Mouse (Mus musculus) cerebellum, adult 18-20 months (tissue): ENCODE data around the gene Pard6a.
A peak's percentile ranks its signal among the peaks of the same experiment; 100 is the strongest.

Source experiments
- DNase-seq, 2 experiments: peaks; one replicate each; pipeline ENCODE4 v3.0.0; 2021

Pard6a gene

DNA sequence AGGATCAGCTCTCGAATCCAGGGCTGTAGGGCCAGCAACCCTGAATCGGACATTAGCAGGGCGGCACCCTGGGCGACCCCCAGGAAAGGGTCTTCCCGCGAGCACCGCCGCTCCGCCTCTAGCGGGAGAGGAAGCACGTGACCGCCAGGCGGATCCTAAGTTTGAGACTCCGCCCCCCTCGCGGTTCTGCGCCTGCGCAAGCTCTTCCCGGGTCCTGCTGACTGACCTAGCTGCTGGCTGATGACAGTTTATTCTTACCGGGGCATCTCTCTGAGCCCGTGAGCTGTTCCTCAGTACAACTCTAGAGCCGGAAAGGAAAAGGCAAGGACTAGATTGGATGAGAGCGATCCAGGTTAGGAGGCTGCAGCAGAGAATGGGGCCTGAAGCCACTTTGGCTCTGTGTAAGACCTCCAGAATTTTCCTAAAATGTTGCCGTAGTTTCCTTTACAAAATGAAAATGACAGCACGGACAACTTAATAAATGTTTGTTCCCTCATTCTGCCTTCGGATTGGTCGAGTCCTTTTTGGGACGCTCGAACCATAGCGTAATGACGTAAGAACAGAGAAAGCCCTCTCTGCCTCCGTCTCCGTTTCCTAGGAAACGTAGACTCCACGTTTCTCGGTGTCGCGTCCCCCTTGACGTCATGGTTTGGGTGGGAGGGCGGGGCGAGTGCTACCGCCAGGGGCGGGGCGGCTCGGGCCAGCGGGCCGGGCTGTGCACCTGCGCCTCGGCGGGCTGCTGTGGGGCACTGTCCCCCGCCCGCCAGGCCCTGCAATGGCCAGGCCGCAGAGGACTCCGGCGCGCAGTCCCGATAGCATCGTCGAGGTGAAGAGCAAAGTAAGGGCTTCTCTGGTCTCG lies at the start of gene Pard6a, which contains the start of gene Acd:
Gene Pard6a, plus strand, starts transcription at position 183 of the 859 bp plus-strand sequence.
Gene Acd, minus strand, starts transcription at position 137 of the 859 bp plus-strand sequence.
- DNase-seq = peak; percentile 95 to 97

DNA sequence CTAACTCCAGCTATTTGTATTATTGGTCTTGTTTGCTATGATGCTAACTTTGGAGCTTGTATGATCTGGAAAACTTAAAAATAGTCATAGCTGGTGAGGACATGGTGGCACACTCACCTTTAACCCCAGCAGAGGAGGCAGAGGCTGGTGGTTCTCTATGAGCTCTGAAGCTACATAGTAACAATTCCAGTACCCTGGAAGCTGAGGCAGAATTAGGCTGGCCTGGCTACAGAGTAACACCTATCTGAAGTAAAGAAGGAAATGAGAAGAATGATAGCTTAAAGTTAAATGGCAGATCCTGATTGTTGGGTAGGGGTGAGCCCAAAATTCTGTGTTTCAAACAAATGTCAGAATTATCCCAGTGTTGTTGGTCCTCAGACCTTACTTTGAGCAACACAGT lies 43.3 kb upstream of the Pard6a start:
- no peak for DNase-seq

- peak; percentile 31 to 39 for DNase-seq
Measured at GRCm38 (mm10) chr8:105661167-105661566, 39.8 kb upstream of the Pard6a start.

- DNase-seq = no peak
Measured at GRCm38 (mm10) chr8:105677891-105678290, 23.1 kb upstream of the Pard6a start.

DNA sequence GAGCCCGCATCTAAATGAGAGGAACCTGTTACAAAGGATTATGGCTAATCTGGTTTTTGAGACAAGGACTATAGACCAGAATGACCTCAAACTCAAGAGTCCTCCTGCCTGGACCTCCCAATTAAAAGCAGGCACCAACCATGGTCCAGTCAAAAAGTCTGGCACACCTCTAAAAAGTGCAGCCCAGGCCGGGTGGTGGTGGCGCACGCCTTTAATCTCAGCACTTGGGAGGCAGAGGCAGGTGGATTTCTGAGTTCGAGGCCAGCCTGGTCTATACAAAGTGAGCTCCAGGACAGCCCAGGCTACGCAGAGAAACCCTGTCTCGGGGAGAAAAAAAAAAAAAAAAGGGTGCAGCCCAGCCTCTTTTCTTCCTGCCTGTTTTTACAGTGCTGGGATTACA lies 15.6 kb upstream of the Pard6a start:
- DNase-seq = no peak

DNA sequence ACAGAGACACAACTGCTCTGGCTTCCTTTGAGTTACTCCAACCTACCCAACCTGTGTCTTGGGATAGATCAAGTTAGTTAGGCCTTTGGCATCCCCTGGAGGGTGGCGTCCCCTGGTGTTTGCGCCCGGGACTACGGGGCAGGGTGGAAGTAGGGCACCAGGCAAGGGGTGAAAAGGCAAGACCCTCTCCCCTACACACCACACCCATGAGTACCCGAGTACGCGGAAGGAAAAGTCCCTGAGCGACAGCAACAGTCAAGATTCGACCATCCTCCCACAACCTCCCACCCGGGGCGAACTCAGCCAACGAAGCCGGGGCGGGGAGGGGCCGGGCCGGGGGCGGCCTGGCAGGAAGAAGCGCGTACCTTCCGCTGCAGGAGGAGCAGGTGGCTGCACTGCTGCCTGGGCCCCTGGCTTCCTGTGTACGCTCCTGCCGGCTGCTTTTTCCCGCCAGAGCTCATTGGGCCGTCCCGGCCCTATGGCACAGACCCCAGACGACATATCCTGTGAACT lies 15.1 kb upstream of the Pard6a start, which contains the start of gene Carmil2:
Gene Carmil2, plus strand, starts transcription at position 479 of the 513 bp plus-strand sequence.
- peak; percentile 42 to 54 for DNase-seq

DNA sequence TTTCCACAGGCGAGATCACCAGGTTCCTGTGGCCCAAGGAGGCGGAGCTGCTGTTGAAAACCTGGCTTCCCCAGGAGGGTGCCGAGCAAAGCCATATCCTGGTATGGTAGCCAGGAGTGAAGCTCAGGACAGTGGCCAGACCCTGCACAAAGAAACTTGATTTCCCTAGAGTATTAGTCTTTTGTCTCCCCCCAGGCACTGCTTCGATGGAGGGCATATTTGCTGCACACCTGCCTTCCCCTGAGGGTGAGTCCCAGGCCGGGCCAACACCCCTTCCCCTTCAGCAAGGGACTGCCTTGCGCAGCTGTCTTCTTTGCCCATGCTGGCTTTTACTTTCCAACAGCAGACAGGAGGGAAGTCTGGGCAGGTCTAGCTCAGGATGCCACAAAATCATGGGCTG lies 14.4 kb upstream of the Pard6a start:
- no peak for DNase-seq

DNA sequence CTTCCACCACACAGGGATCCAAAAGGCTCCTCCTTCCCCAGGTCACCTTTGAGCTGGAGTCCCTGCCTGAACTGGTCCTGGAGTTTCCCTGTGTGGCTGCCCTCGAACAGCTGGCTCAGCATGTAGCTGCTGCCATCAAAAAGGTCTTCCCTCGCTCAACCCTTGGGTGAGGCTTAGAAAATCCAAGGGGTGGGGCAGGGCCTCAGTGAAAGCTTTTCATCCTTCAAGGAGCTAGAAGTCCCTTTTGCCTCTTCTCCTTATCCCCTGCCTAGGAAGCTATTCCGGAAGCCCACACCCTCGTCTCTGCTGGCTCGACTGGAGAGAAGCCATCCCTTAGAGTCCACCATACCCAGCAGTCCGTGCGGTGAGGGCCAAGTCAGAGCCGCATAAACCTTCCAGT lies 13.4 kb upstream of the Pard6a start:
- no peak for DNase-seq

- DNase-seq = no peak
Measured at GRCm38 (mm10) chr8:105688242-105688752, 12.7 kb upstream of the Pard6a start.

- DNase-seq = no peak
Measured at GRCm38 (mm10) chr8:105689256-105689982, 11.5 kb upstream of the Pard6a start.

DNA sequence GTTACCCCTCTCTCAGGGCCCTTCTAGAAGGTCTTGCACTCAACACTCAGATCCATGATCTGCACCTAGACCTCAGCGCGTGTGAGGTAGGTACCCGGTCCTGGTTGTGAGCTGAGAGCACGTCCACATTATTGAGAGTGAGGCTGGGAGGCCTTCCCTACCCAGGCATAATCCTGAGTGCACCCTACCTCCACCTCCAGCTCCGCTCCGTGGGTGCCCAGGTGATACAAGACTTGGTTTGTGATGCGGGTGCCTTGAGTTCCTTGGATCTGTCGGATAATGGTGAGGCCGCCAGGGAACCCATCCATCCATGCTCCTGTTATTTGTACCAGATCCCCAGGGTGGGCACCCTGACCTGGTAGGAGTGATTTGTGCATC lies 11.0 kb upstream of the Pard6a start:
- no peak for DNase-seq

DNA sequence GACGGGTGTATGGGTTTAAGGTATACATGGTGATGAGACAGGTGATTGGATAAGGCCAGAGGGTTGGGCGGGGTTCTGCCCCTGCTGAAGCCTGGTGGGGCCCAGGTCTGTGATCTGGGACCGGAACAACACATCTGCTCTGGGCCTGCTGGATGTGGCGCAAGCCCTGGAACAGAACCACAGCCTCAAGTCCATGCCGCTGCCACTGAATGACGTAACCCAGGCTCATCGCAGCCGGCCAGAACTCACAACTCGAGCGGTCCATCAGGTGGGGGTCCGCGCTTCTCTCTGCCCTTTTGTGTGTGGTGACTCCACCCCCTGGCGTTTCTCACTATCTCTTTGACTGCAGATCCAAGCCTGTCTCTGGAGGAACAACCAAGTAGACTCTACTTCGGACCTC lies 10.0 kb upstream of the Pard6a start:
- DNase-seq = no peak

DNA sequence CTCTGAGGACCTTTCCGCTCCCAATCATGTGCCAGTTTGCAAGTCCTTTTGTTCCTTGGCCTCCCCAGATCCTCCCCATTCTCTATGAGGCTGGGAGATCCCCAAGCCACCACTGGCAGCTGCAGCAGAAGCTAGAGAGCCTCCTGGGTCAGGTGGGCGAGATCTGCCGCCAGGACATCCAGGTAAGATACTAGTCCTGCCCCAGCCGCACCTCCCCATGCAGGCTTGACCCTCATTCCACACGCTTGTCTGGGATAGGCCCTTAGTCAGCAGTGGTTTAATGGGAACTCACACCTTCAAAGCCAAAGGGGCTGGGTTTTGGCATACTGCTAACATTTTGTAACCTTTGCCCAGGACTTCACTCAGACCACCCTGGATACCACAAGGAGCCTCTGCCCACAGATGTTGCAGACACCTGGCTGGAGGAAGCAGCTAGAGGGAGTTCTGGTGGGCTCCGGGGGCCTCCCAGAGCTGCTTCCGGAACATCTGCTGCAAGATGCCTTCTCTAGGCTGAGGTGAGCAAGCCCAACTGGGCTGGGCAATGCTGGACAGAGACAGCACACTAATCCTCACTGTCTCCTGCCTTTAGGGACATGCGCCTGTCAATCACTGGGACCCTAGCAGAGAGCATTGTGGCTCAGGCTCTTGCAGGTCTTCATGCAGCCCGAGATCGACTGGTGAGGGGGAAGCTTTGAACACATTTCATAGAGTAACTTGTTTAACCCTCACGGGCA lies 8.3 kb upstream of the Pard6a start:
- DNase-seq = peak in 1 of 2 experiments; percentile 17

DNA sequence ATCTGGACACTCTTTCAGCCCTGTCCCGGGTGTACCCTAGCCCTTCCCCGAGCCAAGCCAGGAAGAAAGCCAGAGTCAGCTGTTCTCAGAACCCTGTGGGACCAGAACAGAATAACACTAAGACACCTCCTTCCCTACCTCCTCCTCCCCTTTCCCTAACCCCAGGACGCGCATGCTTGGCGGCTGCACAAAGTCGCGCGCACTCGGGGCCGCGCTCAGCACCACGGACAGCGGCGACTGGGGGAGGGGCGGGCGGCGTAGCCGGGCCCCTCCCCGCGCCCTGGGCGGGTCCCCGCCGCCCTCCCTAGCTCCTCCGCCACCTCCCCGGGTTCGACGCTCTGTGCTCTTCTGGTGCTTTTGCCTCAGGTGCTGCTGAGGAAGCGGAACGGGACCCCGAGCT lies 7.3 kb upstream of the Pard6a start:
- DNase-seq = peak; percentile 87 to 92

GRCm38 (mm10) chr8:105694051-105694799 lies 6.7 kb upstream of the Pard6a start:
- peak; percentile 68 to 76 for DNase-seq

- peak in 1 of 2 experiments; percentile 50 for DNase-seq
Measured at GRCm38 (mm10) chr8:105695080-105695780, 5.7 kb upstream of the Pard6a start.

DNA sequence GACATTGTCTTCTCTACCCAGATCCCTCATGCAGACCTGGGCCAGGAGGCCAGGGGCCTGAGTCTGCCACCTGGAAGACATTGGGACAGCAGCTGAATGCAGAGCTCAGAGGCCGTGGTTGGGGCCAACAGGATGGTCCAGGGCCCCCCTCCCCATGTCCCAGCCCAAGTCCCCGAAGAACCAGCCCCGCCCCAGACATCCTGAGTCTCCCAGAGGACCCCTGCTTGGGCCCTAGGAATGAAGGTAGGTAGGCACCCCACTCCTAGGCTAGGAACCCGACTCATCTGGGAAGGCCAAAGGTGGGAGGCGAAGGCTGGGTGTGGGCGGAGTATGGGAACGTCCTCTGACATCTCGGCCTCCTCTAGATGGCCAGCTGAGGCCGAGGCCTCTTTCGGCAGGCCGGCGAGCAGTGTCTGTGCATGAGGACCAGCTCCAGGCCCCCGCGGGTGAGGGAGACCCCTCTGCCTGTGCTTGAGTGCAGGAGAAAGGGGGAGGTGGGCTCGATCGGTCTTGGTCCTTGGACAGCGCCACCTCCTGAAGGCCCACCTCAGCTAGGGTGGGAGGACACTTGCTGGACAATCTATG lies 3.7 kb upstream of the Pard6a start:
- DNase-seq = no peak

DNA sequence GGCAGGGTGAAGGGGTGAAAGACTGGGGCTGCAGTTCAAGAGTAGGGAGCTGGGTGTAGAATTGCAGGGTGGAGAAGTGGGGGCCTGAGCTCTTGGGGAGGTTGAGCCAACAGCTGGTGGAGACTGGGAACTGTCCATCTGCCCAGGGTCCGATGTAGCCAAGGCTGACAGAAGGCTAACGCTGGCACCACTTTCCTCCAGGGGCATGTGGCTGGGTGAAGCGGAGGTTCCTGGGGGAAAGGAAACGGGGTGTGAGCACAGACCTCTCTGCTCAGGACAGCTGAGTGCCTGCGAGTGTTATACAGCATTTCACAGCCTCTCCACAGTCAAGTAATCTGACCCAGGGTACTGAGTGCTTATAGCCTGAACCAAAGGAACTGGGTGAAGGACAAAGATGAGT lies 2.2 kb upstream of the Pard6a start:
- DNase-seq = peak in 1 of 2 experiments; percentile 22

DNA sequence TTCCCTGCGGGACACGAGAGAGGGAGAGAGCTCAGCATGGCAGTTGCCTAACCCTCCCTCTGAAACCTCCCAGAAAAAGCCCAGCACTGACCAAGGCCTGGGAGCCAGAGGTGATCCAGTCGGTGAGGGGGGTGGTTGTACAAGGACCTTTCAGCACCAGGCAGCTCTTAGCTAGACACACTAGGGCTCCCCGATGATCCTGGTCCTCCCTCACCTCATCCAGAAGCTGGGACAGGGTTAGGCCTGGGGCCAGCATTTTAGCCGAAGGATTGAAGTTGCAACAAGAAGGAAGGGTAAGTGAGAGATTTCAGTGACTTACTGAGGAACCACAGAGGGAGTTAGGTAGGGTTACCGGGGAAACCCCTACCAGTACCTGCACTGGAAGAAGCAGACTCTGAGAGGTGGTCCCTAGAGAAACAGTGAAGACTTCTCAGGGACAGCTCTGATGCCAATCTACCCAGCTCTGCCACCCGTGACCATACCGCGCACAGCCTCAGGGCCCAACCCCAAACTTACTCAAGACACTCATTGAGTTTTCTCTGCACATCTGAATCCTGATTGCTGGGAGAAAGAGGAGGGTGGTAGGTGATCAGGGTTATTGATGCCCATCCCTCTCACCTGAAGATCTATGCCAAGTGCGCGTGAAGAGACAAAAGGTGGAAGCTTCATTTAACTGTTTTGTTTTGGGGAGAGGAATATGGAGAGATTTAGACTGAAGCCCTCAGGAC lies 1.3 kb upstream of the Pard6a start:
- DNase-seq = no peak

GRCm38 (mm10) chr8:105700566-105700965 lies 382 bp upstream of the Pard6a start:
- DNase-seq = peak in 1 of 2 experiments; percentile 66
